Mouse (Mus musculus): ENCODE results near the gene Synj2.

The Synj2 gene

GRCm38 (mm10) chr17:5941230-5942043 lies at the start of gene Synj2:
TSS of gene Synj2 (plus strand) at chr17:5941280.
- DNase-seq (ENCODE audit: low read depth): no peak

- DNase-seq (ENCODE audit: low read depth): no peak
These were observed 49.0 kb upstream of the Synj2 start for GRCm38 (mm10) chr17:5891933-5892683.

GRCm38 (mm10) chr17:5893092-5893491 lies 48.0 kb upstream of the Synj2 start:
- no peak for DNase-seq (ENCODE audit: low read depth)

GRCm38 (mm10) chr17:5893574-5894148 lies 47.4 kb upstream of the Synj2 start:
- DNase-seq (ENCODE audit: low read depth): no peak

- no peak for DNase-seq (ENCODE audit: low read depth)
These were observed 45.0 kb upstream of the Synj2 start for GRCm38 (mm10) chr17:5896066-5896465.

GRCm38 (mm10) chr17:5896607-5897006 lies 44.5 kb upstream of the Synj2 start:
- DNase-seq (ENCODE audit: low read depth): no peak

GRCm38 (mm10) chr17:5897326-5898200 lies 43.5 kb upstream of the Synj2 start:
- no peak for DNase-seq (ENCODE audit: low read depth)

GRCm38 (mm10) chr17:5899251-5899650 lies 41.8 kb upstream of the Synj2 start:
- DNase-seq (ENCODE audit: low read depth): no peak

- DNase-seq (ENCODE audit: low read depth): no peak
These were observed 39.7 kb upstream of the Synj2 start for GRCm38 (mm10) chr17:5901381-5901780.

- DNase-seq (ENCODE audit: low read depth): no peak
These were observed 37.3 kb upstream of the Synj2 start for GRCm38 (mm10) chr17:5903630-5904301.

GRCm38 (mm10) chr17:5909681-5910080 lies 31.4 kb upstream of the Synj2 start:
- DNase-seq (ENCODE audit: low read depth): no peak

- DNase-seq (ENCODE audit: low read depth): no peak
These were observed 29.5 kb upstream of the Synj2 start for GRCm38 (mm10) chr17:5911591-5911990.

- DNase-seq (ENCODE audit: low read depth): no peak
These were observed 28.3 kb upstream of the Synj2 start for GRCm38 (mm10) chr17:5912797-5913196.

GRCm38 (mm10) chr17:5914217-5914616 lies 26.9 kb upstream of the Synj2 start:
- DNase-seq (ENCODE audit: low read depth): peak; percentile 33

GRCm38 (mm10) chr17:5921954-5922353 lies 19.1 kb upstream of the Synj2 start:
- DNase-seq (ENCODE audit: low read depth): no peak

- DNase-seq (ENCODE audit: low read depth): no peak
These were observed 17.8 kb upstream of the Synj2 start for GRCm38 (mm10) chr17:5923281-5923680.

- no peak for DNase-seq (ENCODE audit: low read depth)
These were observed 16.8 kb upstream of the Synj2 start for GRCm38 (mm10) chr17:5924238-5924637.

- DNase-seq (ENCODE audit: low read depth): no peak
These were observed 14.4 kb upstream of the Synj2 start for GRCm38 (mm10) chr17:5926710-5927109.

- DNase-seq (ENCODE audit: low read depth): no peak
These were observed 12.0 kb upstream of the Synj2 start for GRCm38 (mm10) chr17:5929031-5929430.

- no peak for DNase-seq (ENCODE audit: low read depth)
These were observed 8.9 kb upstream of the Synj2 start for GRCm38 (mm10) chr17:5932161-5932560.

GRCm38 (mm10) chr17:5934554-5935324 lies 6.3 kb upstream of the Synj2 start:
- no peak for DNase-seq (ENCODE audit: low read depth)

Data from fibroblast of lung, adult 2 months (primary cell).